Mouse (Mus musculus) forebrain, embryonic 14.5 days (tissue): ENCODE measurements around the gene Negr1. TPM values are rescaled to one million over a fixed set of nuclear protein-coding genes. Genes with fewer than 3 reads are reported as not detected.
A peak's percentile ranks its signal among the peaks of the same experiment; 100 is the strongest.

Experiments
- ATAC-seq: fragments of 200-750 bp; cut with Nextera tagmentation; 2 replicates; pipeline ENCODE4 v1.8.0; 2017; ENCODE audit warnings: mild to moderate bottlenecking, moderate library complexity
- DNase-seq: peaks from one replicate; pipeline ENCODE4 v3.0.0-alpha.2; 2015; ENCODE audit warnings: low spot score
- H3K27ac ChIP-seq: fragments of 300-500 bp; sonication (generic); 2 replicates; pipeline ENCODE4 v1.5.1; 2014; ENCODE audit warnings: low read depth, mild to moderate bottlenecking, control low read depth, low read length, moderate library complexity
- H3K27me3 ChIP-seq: fragments of 300-500 bp; sonication (generic); replicated peaks from 2 replicates; pipeline ENCODE4 v1.6.1; 2014; ENCODE audit warnings: low read length, control low read depth, mixed read lengths; ENCODE audit not compliant: control insufficient read depth, insufficient read depth
- H3K36me3 ChIP-seq: fragments of 300-500 bp; sonication (generic); 2 replicates; pipeline ENCODE4 v1.6.1; 2014; ENCODE audit warnings: low read length, control low read depth; ENCODE audit not compliant: control insufficient read depth, insufficient read depth
- H3K4me1 ChIP-seq: fragments of 300-500 bp; sonication (generic); 2 replicates; pipeline ENCODE4 v1.6.1; 2014; ENCODE audit warnings: antibody characterized with exemption, low read length, control low read depth; ENCODE audit not compliant: control insufficient read depth, insufficient read depth
- H3K4me2 ChIP-seq: fragments of 300-500 bp; sonication (generic); 2 replicates; pipeline ENCODE4 v1.6.1; 2014; ENCODE audit warnings: mild to moderate bottlenecking, control low read depth, low read length
- H3K4me3 ChIP-seq: fragments of 300-500 bp; sonication (generic); 2 replicates; pipeline ENCODE4 v1.5.1; 2014; ENCODE audit warnings: low read depth, low read length, control low read depth
- H3K9ac ChIP-seq: fragments of 300-500 bp; sonication (generic); 2 replicates; pipeline ENCODE4 v1.6.1; 2014; ENCODE audit warnings: mild to moderate bottlenecking, low read length, control low read depth, moderate library complexity
- H3K9me3 ChIP-seq: fragments of 300-500 bp; sonication (generic); replicated peaks from 2 replicates; pipeline ENCODE4 v1.6.1; 2016; ENCODE audit warnings: low read length, control low read depth, mixed read lengths; ENCODE audit not compliant: control insufficient read depth
- WGBS: fragments of 180-500 bp; shearing (Covaris S2); extraction: QIAGEN DNeasy Blood & Tissue Kit; methylation state at CpG from one replicate; pipeline ENCODE4 v1.1.7; 2014; 5-methylcytosine and 5-hydroxymethylcytosine counted together
- polyA plus RNA-seq: library from polyadenylated mRNA; unstranded; fragments of >200 nt; fragmentation: Nextera tagmentation; extraction: Ambion mirVana; gene quantifications from 2 replicates; pipeline ENCODE4 v1.2.1, GENCODE M21; 2014

Negr1 gene
- polyA plus RNA-seq, 1 experiment from 2014 or later: 28.3 TPM

GRCm38 (mm10) chr3:157358905-157359304 lies 797.3 kb downstream of the Negr1 start:
- 59% methylated on average over 3 of the region's 3 CpGs for WGBS
- no peak overlapping the region for H3K4me3 ChIP-seq
- no peak overlapping the region for H3K27ac ChIP-seq
- no peaks in the 10 kb centered on the region for H3K36me3 ChIP-seq
- ATAC-seq (peak; percentile 26; the same call in 1 of the 2 replicates), DNase-seq (peak; percentile 60)
- no peaks in the 10 kb centered on the region for H3K27me3 ChIP-seq
- no peaks in the 10 kb centered on the region for H3K4me1 ChIP-seq
- no peak overlapping the region for H3K4me2 ChIP-seq
- no peaks in the 10 kb centered on the region for H3K9me3 ChIP-seq
- no peak overlapping the region for H3K9ac ChIP-seq

DNA sequence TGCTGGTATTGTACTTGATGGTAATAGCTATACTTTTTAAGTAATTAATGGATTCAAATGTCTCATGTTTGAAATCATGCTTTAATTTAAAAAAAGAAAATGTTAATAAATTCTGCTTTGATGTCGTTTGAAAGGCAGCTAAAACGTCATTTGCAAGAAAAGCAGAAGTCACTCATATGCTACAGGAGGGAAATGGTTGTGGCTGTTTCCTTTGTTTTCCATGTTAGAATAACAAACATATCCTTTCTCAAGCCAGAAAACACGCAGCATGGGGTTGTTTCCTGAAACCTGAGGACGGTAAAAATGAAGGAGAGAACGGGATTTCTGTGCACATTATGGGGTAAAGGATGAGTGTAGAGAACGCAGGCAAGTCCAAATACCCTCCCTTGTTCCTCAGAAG lies 798.2 kb downstream of the Negr1 start:
- no peaks in the 10 kb centered on the region for H3K9me3 ChIP-seq
- ATAC-seq (no peak), DNase-seq (no peak)
- H3K9ac ChIP-seq: no peak overlapping the region
- WGBS: 83% methylated on average over 6 of the region's 6 CpGs
- H3K4me1 ChIP-seq: no peaks in the 10 kb centered on the region
- no peaks in the 10 kb centered on the region for H3K36me3 ChIP-seq
- H3K4me2 ChIP-seq: no peak overlapping the region
- no peaks in the 10 kb centered on the region for H3K27me3 ChIP-seq
- H3K27ac ChIP-seq: no peak overlapping the region
- no peak overlapping the region for H3K4me3 ChIP-seq
